Mouse (Mus musculus) myocyte (in vitro differentiated cells): ENCODE measurements at regions not wholly inside any gene's neighbourhood (a gene's known extent, or its start where the extent isn't known, plus 50 kb on each side); places are given as distances from the start of the nearest gene placed in this dataset.

Experiments
- CEBPB ChIP-seq: IDR thresholded peaks from 2 replicates; pipeline ENCODE4 v1.6.1; 2011; ENCODE audit warnings: mild to moderate bottlenecking, moderate library complexity; ENCODE audit not compliant: poor library complexity, insufficient read depth, severe bottlenecking
- E2F4 ChIP-seq: IDR thresholded peaks from one replicate; pipeline ENCODE4 v1.6.1; 2011; ENCODE audit warnings: mild to moderate bottlenecking, control low read depth, moderate library complexity; ENCODE audit not compliant: insufficient read depth
- MAX ChIP-seq: IDR thresholded peaks from one replicate; pipeline ENCODE4 v1.6.1; 2011; ENCODE audit warnings: low read depth, mild to moderate bottlenecking, control low read depth
- MYOD1 ChIP-seq, 3 experiments: IDR thresholded peaks; one replicate each; pipeline ENCODE4 v1.6.1; 2011; ENCODE audit warnings: control low read depth in 2 of 3, low read depth in 2 of 3, mild to moderate bottlenecking in 2 of 3, moderate library complexity in 1 of 3; ENCODE audit not compliant: insufficient read length in 2 of 3, control insufficient read depth in 1 of 3
- MYOG ChIP-seq, 3 experiments: IDR thresholded peaks; one replicate each; pipeline ENCODE4 v1.6.1; 2011; ENCODE audit warnings: control low read depth in 2 of 3, low read depth in 2 of 3, mild to moderate bottlenecking in 2 of 3; ENCODE audit not compliant: insufficient read length in 2 of 3, control insufficient read depth in 1 of 3, insufficient read depth in 1 of 3
- POLR2A ChIP-seq: IDR thresholded peaks from one replicate; pipeline ENCODE4 v1.6.1; 2011; ENCODE audit warnings: low read depth, mild to moderate bottlenecking, control low read depth, moderate library complexity; ENCODE audit not compliant: insufficient read length
- POLR2AphosphoS2 ChIP-seq: IDR thresholded peaks from one replicate; pipeline ENCODE4 v1.6.1; 2011; ENCODE audit warnings: low read depth, control low read depth; ENCODE audit not compliant: insufficient read length
- REST ChIP-seq: IDR thresholded peaks from one replicate; pipeline ENCODE4 v1.6.1; 2011; ENCODE audit warnings: mild to moderate bottlenecking, control low read depth, moderate library complexity; ENCODE audit not compliant: insufficient read depth, insufficient read length
- SRF ChIP-seq: IDR thresholded peaks from one replicate; pipeline ENCODE4 v1.6.1; 2011; ENCODE audit warnings: low read depth; ENCODE audit not compliant: control insufficient read depth, insufficient read length
- TCF12 ChIP-seq: IDR thresholded peaks from one replicate; pipeline ENCODE4 v1.6.1; 2011; ENCODE audit warnings: mild to moderate bottlenecking, control low read depth; ENCODE audit not compliant: poor library complexity, insufficient read depth, severe bottlenecking
- TCF3 ChIP-seq: IDR thresholded peaks from one replicate; pipeline ENCODE4 v1.6.1; 2011; ENCODE audit warnings: low read depth, control low read depth; ENCODE audit not compliant: insufficient read length
- USF1 ChIP-seq: IDR thresholded peaks from one replicate; pipeline ENCODE4 v1.6.1; 2011; ENCODE audit warnings: low read depth, mild to moderate bottlenecking, control low read depth, moderate library complexity

DNA sequence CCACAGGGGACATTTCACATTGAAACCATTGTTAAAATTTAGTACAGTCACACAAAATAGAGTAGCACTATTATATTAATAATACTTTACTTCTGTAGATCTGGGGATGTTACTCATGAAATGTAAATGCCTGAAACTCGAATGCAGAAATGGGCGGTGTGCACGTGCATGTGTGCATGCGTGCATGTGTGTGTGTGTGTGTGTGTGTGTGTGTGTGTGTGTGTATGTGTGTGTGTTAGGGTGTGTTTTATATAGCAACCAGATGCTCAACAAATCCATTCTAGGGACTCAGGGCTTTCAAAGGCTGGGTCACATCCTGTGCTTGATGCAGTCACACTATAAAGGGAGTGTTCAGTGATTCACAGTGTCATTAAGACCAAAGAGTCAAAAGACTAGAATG is 301.7 kb downstream of the Med10 start:
- TF ChIP-seq TCF12 (no peak), POLR2A (no peak), MYOG (IDR thresholded peaks at IDR 0.05; ENCODE audit: control insufficient read depth in 1 of 3, insufficient read depth in 1 of 3, insufficient read length in 2 of 3, low read depth in 2 of 3) (no peak), POLR2AphosphoS2 (no peak), E2F4 (no peak), USF1 (no peak), REST (no peak), MAX (no peak), CEBPB (no peak), TCF3 (no peak), MYOD1 (IDR thresholded peaks at IDR 0.05; ENCODE audit: control insufficient read depth in 1 of 3, insufficient read length in 2 of 3, low read depth in 2 of 3) (no peak), SRF (no peak)
